Mouse (Mus musculus): ENCODE data around the gene Sub1. TPM values are rescaled to one million over a fixed set of nuclear protein-coding genes. Genes with fewer than 3 reads are reported as not detected.

Gene Sub1
- polyA plus RNA-seq, 1 experiment, result 7.5 TPM

- 70% methylated on average over 5 of the region's 5 CpGs for WGBS
- no peak for DNase-seq (ENCODE audit: low read depth, low spot score)
These were observed 17.6 kb upstream of the Sub1 start for GRCm38 (mm10) chr15:12014197-12014905.

- DNase-seq (ENCODE audit: low read depth, low spot score), result no peak
- 71% methylated on average over 6 of the region's 6 CpGs for WGBS
These were observed 16.9 kb upstream of the Sub1 start for GRCm38 (mm10) chr15:12013532-12014196.

DNA sequence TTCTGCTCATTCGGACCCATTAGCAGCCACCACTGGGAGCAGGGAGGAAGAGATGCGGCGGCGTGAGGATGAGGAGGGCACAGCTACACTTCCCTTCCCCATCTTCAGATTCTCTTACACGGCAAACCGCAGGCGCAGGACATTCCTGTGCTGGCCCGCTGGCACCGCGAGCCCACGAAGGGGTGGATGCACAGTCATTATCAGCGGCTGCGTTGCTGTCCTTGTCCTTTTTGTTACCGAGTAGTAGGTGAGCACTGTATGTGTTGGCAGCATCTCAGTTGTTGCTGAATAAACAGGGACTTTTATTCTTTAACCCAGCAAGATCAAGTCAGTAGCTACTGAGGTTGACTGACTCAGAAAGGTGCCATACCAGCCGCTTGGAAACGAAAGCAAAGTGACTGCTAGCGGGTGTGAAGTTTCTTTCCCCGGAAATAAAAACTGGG, 13.8 kb upstream of the Sub1 start:
- DNase-seq (ENCODE audit: low read depth, low spot score), result peak; percentile 18
- 20% methylated on average over 18 of the region's 18 CpGs for WGBS

- WGBS, result 40% methylated on average over 23 of the region's 23 CpGs
- DNase-seq (ENCODE audit: low read depth, low spot score), result peak; percentile 18
These were observed 13.2 kb upstream of the Sub1 start for GRCm38 (mm10) chr15:12009712-12010601.

DNA sequence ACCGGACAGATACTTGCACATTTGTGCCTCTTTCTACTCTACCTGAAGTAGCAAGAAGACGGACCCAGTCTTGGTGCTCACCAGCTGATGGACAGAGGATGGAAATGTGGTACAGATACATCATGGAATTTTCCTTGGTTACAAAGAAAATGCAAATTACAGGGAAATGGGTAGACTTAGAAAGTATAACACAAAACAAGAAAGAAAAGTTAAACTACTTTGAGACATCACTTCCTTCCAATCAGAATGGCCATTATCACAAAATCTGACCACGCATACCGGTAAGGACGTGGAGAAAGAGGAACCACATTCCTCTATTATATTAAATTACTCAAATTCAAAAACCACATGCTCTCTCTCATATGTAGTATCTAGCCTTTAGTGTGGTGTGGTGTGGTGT, 12.1 kb upstream of the Sub1 start:
- no peak for DNase-seq (ENCODE audit: low read depth, low spot score)
- WGBS, result 91% methylated on average over 5 of the region's 5 CpGs

DNA sequence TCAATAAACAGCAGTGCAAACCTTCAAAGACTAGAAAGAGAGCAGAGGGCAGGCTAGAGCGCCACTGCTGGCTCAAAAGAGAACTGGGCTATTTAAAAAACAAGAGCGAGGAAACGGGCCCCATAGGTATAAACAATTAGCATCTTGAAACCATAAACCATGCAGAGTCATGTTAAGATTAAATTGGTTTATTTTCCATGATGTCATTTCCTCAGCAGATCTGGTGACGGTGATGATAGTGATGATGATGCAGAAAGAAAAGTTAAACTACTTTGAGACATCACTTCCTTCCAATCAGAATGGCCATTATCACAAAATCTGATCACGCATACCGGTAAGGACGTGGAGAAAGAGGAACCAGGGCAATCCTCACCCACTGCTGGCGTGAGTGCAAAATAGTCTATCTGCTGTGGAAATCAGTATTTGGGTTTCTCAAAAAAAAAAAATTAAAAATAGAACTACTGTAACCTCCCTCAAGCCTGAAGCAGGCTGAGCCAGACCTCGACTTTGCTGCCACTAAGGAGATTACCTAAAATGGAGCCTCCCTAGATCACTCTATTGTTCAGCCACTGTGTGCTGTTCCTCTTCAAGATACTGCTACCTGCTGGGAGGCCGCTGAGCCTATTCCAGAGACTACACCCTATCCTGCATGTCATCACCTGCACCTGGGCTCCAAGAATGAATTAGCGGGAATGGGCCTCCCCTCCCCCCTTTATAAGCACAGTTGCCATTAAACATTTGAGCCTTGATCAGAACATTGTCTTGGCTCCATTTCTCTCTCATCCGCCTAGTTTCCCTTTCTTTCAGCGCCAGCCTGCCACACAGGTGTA, 11.4 kb upstream of the Sub1 start:
- DNase-seq (ENCODE audit: low read depth, low spot score), result no peak
- 67% methylated on average over 13 of the region's 13 CpGs for WGBS

- no peak for DNase-seq (ENCODE audit: low read depth, low spot score)
- 82% methylated on average over 7 of the region's 7 CpGs for WGBS
These were observed 10.6 kb upstream of the Sub1 start for GRCm38 (mm10) chr15:12007421-12007820.

DNA sequence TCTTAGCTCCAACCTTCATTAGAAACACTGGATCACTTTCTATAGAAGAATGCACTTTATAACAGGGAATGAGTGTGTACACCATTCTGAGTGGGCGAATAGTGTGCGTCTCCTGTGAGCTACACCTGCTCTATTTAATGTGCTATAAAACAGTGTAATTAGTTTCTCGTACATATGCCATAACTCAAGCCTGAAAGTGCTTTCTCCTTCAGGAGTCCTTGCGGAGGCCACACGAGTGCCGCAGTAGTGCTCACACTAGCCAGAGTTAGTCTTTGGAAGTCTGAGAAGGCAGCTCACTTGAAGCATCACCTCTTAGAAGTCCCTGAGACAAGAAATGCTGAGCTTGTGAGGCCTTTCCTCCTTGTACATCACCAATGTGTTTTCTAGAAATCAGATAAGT, 9.4 kb upstream of the Sub1 start:
- DNase-seq (ENCODE audit: low read depth, low spot score), result no peak
- 54% methylated on average over 6 of the region's 6 CpGs for WGBS

DNA sequence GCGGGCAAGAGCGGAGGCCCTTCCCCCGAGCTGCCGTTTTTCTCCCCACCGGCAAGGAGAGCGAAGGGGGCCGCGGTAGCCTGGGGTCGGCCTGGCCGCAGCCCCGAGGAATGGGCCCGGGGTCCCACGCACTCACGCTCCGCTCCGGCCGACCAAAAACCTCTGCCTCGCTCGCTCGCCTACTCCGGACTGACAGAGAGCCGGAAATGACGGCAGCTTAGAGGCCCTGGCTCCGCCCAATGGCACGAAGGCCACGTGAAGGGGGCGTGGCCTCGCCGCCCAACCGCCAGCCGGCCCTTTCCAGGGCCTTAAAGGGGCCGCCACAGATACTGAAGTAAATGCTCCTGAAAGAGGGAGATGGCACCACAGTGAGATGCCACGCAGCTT, 975 bp downstream of the Sub1 start:
- DNase-seq (ENCODE audit: low read depth, low spot score), result peak; percentile 69
- under 1% methylated on average over 33 of the region's 33 CpGs for WGBS

GRCm38 (mm10) chr15:11994921-11995814, 1.6 kb downstream of the Sub1 start:
- WGBS, result under 1% methylated on average over 69 of the region's 71 CpGs
- no peak for DNase-seq (ENCODE audit: low read depth, low spot score)

DNA sequence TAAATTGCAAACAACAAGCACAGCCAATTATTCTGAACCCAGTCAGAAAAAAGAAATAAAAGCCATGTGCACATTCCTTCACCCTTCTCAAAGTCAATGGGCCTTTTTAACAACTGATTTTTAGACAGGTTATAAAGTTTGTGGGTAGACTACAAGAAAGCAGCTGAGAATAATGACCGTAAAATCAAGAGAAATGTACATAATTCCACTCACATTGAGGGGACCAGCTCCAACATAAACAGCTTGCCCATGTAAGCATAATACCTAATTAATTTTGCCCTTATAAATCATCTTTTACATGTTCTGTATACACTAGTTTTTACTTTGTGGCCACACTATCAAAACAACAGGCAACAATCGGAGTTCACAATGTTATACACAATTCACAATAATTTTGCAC, 2.8 kb downstream of the Sub1 start:
- DNase-seq (ENCODE audit: low read depth, low spot score), result no peak
- 62% methylated on average over 2 of the region's 2 CpGs for WGBS

GRCm38 (mm10) chr15:11991552-11992113, 5.2 kb downstream of the Sub1 start:
- no peak for DNase-seq (ENCODE audit: low read depth, low spot score)
- 66% methylated on average over 3 of the region's 3 CpGs for WGBS

DNA sequence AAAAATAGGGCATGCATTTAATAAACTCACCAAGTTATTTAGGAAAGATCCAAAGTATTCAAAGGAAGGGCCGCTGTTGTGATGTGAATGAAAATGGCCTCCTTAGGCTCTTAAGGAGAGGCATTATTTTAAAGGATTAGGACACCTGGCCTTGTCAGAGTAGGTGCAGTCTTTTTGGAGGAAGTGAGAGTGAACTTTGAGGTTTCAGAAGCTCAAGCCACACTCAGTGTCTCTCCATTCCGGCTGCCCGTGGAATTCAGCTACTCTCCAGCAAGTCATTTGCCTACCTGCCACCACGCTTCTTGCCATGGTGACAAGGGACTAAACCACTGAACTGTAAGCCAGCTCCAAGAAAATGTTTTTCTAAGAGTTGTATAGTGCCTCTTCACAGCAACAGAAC, 8.2 kb downstream of the Sub1 start:
- WGBS, result 86% methylated on average over 4 of the region's 4 CpGs

GRCm38 (mm10) chr15:11987892-11988291, 8.9 kb downstream of the Sub1 start:
- DNase-seq (ENCODE audit: low read depth, low spot score), result no peak
- WGBS, result 45% methylated on average over 2 of the region's 2 CpGs

More for the DNA sequence above, 8.2 kb downstream of the Sub1 start:
- DNase-seq (ENCODE audit: low read depth, low spot score), result no peak

DNA sequence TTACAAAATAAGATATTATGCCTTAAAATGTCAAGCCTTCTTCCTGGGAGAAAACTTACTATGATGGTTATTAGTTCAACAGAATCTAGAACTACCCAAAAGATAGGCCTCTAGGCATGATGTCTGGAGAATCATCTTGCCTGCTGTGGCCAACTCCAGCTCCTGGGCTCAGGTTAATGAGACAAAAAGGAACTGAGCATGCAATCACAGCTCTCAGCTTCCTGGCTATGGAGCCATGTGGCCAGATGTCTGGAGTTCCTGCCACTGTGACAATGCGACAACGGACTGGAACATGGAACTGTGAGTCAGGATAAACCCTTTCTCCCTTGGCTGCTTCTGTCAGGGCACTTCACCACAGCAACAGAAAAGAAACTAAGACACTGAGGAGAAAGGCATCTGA, 14.8 kb downstream of the Sub1 start:
- 78% methylated on average over 2 of the region's 2 CpGs for WGBS
- no peak for DNase-seq (ENCODE audit: low read depth, low spot score)

DNA sequence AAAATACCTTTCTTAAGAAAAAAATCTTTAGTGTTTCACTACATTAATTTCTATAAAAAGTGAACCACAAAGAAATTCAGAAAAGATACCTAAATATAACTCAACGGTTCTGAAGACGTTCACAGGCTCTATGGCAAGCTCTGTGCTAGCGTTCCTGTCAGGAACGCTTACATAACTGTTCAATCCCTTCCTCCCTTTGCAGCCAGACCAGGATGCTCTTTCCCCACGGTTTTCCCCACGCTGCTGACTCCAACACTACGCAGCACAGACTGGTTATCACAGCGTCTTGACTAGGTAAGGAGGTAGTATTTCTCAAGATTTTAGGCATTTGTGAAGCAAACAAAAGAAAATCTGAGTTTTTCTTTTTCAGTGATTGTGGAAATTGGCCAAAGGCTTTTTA, 15.3 kb downstream of the Sub1 start:
- no peak for DNase-seq (ENCODE audit: low read depth, low spot score)
- WGBS, result 83% methylated on average over 8 of the region's 8 CpGs

GRCm38 (mm10) chr15:11978175-11978574, 18.6 kb downstream of the Sub1 start:
- WGBS, result 68% methylated on average over 2 of the region's 2 CpGs
- no peak for DNase-seq (ENCODE audit: low read depth, low spot score)

DNA sequence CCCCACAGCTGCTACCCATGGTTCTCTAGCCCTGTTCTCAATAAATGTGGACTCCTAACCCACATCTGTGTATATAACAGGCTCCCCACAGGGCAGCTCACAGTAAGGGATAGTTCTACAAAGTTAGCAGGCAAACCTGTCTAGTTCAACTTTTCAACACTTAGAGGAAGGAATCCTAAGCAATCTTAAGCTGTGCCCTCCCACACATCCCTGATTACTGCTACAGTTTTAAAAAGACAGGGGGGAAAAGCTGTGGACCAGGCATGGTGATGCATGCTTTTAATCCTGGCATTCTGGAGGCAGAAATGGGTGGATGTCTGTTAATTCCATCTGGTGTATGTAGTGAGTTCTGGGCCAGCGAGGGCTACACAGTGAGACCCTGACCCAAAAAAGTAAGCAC, 19.7 kb downstream of the Sub1 start:
- WGBS, result 87% methylated on average over 1 of the region's 1 CpGs
- DNase-seq (ENCODE audit: low read depth, low spot score), result no peak
